Mouse (Mus musculus): ENCODE measurements around the gene Adgrg5.

DNA sequence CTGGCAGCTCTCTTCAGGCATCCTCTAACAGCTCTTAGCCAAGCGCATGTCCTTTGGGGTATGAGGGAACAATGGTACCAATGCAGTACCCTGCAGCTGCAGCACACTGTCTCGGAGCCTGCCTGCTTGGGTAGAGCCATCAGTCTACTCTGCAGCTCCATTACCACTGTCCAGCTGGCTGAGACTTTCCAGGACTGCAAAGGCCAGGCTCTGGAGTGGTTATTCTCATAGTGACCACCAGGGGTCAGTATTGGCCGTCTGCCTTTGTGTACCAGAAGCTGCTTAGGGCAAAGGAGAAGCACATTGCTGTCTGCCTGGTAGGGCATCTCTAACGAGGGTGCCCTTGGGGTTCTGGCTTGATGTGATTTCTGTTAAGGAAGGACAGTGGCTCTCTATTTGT is 26.6 kb downstream of the Adgrg5 start:
- TF ChIP-seq CTCF (IDR thresholded peaks at IDR 0.05; ENCODE audit: low read depth, low read length) (peak; percentile 83), POLR2A (IDR thresholded peaks at IDR 0.05; ENCODE audit: borderline replicate concordance, low read depth, low read length) (no peak)
